Mouse (Mus musculus) midbrain, postnatal 0 days (tissue): Measurements from ENCODE around the gene Mfsd12. TPM values are rescaled to one million over a fixed set of nuclear protein-coding genes. Genes with fewer than 3 reads are reported as not detected.
A peak's percentile ranks its signal among the peaks of the same experiment; 100 is the strongest.

ENCODE experiments used
- ATAC-seq: fragments of 200-750 bp; cut with Nextera tagmentation; 2 replicates; pipeline ENCODE4 v1.8.0; 2017; ENCODE audit warnings: moderate number of reproducible peaks, mild to moderate bottlenecking, moderate TSS enrichment, moderate library complexity; ENCODE audit not compliant: low FRiP score
- DNase-seq: peaks from one replicate; pipeline ENCODE4 v3.0.0-alpha.2; 2015; ENCODE audit warnings: low spot score
- H3K27ac ChIP-seq: fragments of 300-500 bp; sonication (generic); 2 replicates; pipeline ENCODE4 v1.5.1; 2014; ENCODE audit warnings: low read depth, mild to moderate bottlenecking, low read length, mixed read lengths
- H3K27me3 ChIP-seq: fragments of 300-500 bp; sonication (generic); 2 replicates; pipeline ENCODE4 v1.6.1; 2014; ENCODE audit warnings: low read length, control low read depth, mixed read lengths; ENCODE audit not compliant: insufficient read depth
- H3K36me3 ChIP-seq: fragments of 300-500 bp; sonication (generic); 2 replicates; pipeline ENCODE4 v1.6.1; 2014; ENCODE audit warnings: low read length, control low read depth, mixed read lengths; ENCODE audit not compliant: insufficient read depth
- H3K4me1 ChIP-seq: fragments of 300-500 bp; sonication (generic); 2 replicates; pipeline ENCODE4 v1.6.1; 2014; ENCODE audit warnings: mild to moderate bottlenecking, control low read depth, antibody characterized with exemption, low read length, mixed read lengths; ENCODE audit not compliant: insufficient read depth
- H3K4me2 ChIP-seq: fragments of 300-500 bp; sonication (generic); 2 replicates; pipeline ENCODE4 v1.6.1; 2014; ENCODE audit warnings: low read depth, mild to moderate bottlenecking, low read length, mixed read lengths; ENCODE audit not compliant: poor library complexity, severe bottlenecking
- H3K4me3 ChIP-seq: fragments of 300-500 bp; sonication (generic); 2 replicates; pipeline ENCODE4 v1.5.1; 2014; ENCODE audit warnings: low read depth, mild to moderate bottlenecking, low read length, moderate library complexity
- H3K9ac ChIP-seq: fragments of 300-500 bp; sonication (generic); replicated peaks from 2 replicates; pipeline ENCODE4 v1.6.1; 2014; ENCODE audit warnings: mild to moderate bottlenecking, low read length, moderate library complexity, mixed read lengths; ENCODE audit not compliant: poor library complexity, severe bottlenecking
- H3K9me3 ChIP-seq: fragments of 300-500 bp; sonication (generic); 2 replicates; pipeline ENCODE4 v1.6.1; 2016; ENCODE audit warnings: low read length, control low read depth
- CTCF ChIP-seq: IDR thresholded peaks from 2 replicates; pipeline ENCODE4 v1.5.1; 2016; ENCODE audit warnings: antibody characterized with exemption, mild to moderate bottlenecking
- WGBS: fragments of 180-500 bp; shearing (Covaris S2); extraction: QIAGEN DNeasy Blood & Tissue Kit; methylation state at CpG from one replicate; pipeline ENCODE4 v1.1.7; 2014; 5-methylcytosine and 5-hydroxymethylcytosine counted together
- polyA plus RNA-seq: library from polyadenylated mRNA; unstranded; fragments of >200 nt; fragmentation: Nextera tagmentation; extraction: Ambion mirVana; gene quantifications from 2 replicates; pipeline ENCODE4 v1.2.1, GENCODE M21; 2015
- total RNA-seq: library from RNA; depleted of rRNA; stranded (reverse); fragments of >200 nt; gene quantifications from 2 replicates; pipeline ENCODE4 v1.2.3, GENCODE M21; 2014

Gene Mfsd12
- total and polyA plus RNA-seq, 2 experiments from 2014 or later, result 13.6 to 40.6 TPM

DNA sequence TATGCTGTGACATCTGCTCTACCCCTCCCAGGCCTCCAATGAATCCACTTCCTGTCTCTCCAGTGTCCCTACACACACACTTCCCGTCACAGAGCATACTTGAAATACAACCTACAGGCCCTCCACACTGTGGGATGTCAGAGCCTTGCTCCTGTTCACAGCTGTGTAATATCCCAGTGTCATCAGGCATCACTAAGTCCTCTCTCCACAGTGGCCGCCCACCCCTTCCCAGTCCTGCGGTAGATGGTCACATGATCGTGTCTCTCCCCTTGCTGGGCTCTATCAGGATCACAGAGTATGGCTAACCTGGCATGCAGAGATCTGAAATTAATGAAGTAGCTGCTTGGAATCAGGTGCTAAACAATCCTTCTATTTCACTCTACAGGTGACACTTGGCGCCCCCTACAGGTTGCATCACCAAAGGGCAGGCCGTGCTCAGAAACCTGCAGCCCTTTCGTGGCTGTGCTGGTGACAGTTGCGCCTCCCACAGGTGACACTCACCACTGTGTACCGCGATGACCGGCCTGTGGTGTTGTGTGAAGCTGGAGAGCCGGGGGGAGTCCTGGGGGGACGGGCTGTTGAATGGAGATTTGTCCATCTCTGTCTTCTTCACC, 48.4 kb downstream of the Mfsd12 start:
- Histone ChIP-seq H3K4me1 (no peaks in the 10 kb centered on the region), H3K27me3 (0 out of 2 replicates have a peak, but pooled peaks cover 4% of the 10 kb centered on the region)

GRCm38 (mm10) chr10:81406504-81407440, 49.5 kb downstream of the Mfsd12 start:
- Histone ChIP-seq H3K9me3 (no peaks in the 10 kb centered on the region), H3K27ac (no peak overlapping the region), H3K4me3 (no peak overlapping the region), H3K4me2 (no peak overlapping the region), H3K27me3 (0 out of 2 replicates have a peak, but pooled peaks cover 4% of the 10 kb centered on the region), H3K4me1 (0 out of 2 replicates have a peak, but pooled peaks cover 3% of the 10 kb centered on the region), H3K9ac (no peak overlapping the region; the same call in 1 of the 2 replicates), H3K36me3 (peaks cover 47% of the 10 kb centered on the region)
- no peak for ATAC-seq
- TF ChIP-seq CTCF, result no peak
- WGBS, result 36% methylated on average over 24 of the region's 24 CpGs
- no peak for DNase-seq

More for the DNA sequence above, 48.4 kb downstream of the Mfsd12 start:
- Histone ChIP-seq H3K27ac (no peak overlapping the region), H3K9me3 (no peaks in the 10 kb centered on the region), H3K4me2 (no peak overlapping the region), H3K4me3 (no peak overlapping the region), H3K9ac (no peak overlapping the region), H3K36me3 (peaks cover 47% of the 10 kb centered on the region)
- 47% methylated on average over 13 of the region's 13 CpGs for WGBS
- DNase-seq (peak; percentile 56), ATAC-seq (no peak)
- TF ChIP-seq CTCF, result peak; percentile 75

DNA sequence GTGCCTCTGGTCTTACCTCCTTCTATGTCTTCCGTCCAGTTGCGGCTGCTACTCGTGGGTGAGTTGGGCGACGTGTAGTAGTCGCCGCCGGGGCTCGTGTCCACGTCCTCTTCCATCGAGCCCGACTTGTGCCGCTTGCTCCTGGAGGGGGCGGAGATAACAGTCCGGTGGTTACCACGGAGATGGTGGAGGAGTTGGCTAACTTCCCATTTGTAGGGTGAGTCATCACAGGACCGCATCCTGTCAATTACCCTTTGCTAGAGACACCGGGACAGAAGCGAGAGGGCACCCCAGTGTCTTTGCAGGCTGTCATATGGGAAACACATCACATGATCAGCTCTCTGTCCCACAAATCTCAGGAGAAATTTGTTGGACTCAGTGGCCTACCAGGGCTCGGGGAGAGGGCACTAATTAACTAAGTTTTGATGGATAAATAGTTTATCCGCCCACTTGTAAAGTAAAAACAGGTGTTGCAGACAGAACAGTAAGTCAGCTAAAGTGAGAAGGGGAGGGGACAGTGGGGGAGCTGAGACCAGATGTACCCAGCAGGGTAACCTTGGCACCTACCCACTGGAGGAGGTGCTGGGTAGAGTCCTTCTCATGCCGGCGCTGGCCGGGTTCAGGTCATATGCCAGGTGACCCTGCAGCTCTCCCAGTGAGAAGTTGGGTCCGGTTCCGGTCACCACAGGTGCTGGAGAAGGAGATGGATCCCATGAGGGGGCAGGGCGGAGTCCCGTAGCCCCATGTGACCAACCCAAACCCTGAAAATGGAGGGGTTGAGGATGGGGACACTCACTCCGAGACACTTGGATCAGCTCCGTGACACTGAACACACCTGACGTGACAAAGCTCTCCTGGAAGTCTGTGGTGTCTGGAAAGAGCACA, 50.5 kb downstream of the Mfsd12 start:
- Histone ChIP-seq H3K4me1 (0 out of 2 replicates have a peak, but pooled peaks cover 3% of the 10 kb centered on the region), H3K9ac (no peak overlapping the region; the same call in 1 of the 2 replicates)
- ATAC-seq, result no peak

DNA sequence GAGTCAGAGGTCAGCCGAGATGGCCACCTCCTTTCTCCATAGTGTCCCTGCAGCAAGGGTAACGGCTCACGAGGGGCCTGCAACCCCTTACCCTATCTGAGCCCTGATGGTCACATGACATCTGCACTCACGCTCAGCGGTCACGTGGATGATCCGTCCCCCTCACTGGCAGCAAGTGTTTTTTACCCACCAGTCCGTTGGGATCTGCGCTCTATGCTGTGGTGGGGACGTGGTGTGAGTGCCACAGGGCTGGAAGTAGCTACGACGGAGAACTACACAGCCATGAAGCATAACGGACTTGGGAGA, 51.1 kb downstream of the Mfsd12 start:
- no peak for TF ChIP-seq CTCF
- DNase-seq (no peak), ATAC-seq (no peak)
- H3K36me3 ChIP-seq, result peaks cover 42% of the 10 kb centered on the region
- WGBS, result 54% methylated on average over 13 of the region's 13 CpGs
- 0 out of 2 replicates have a peak, but pooled peaks cover 3% of the 10 kb centered on the region for H3K4me1 ChIP-seq
- no peak overlapping the region for H3K27ac ChIP-seq
- no peak overlapping the region for H3K4me2 ChIP-seq
- H3K9me3 ChIP-seq, result no peaks in the 10 kb centered on the region
- 0 out of 2 replicates have a peak, but pooled peaks cover 4% of the 10 kb centered on the region for H3K27me3 ChIP-seq
- H3K9ac ChIP-seq, result no peak overlapping the region
- H3K4me3 ChIP-seq, result no peak overlapping the region

More for the DNA sequence above, 50.5 kb downstream of the Mfsd12 start:
- DNase-seq, result peak; percentile 88
- H3K36me3 ChIP-seq, result peaks cover 47% of the 10 kb centered on the region
- H3K4me3 ChIP-seq, result no peak overlapping the region
- 0 out of 2 replicates have a peak, but pooled peaks cover 4% of the 10 kb centered on the region for H3K27me3 ChIP-seq
- WGBS, result 38% methylated on average over 31 of the region's 31 CpGs
- no peak overlapping the region for H3K27ac ChIP-seq
- no peaks in the 10 kb centered on the region for H3K9me3 ChIP-seq
- TF ChIP-seq CTCF, result no peak
- H3K4me2 ChIP-seq, result peak overlapping the region; percentile 22; the same call in 1 of the 2 replicates

GRCm38 (mm10) chr10:81408871-81409291, 51.6 kb downstream of the Mfsd12 start:
- 32% methylated on average over 9 of the region's 9 CpGs for WGBS

More at GRCm38 (mm10) chr10:81408871-81409291, 51.6 kb downstream of the Mfsd12 start:
- Histone ChIP-seq H3K27ac (no peak overlapping the region), H3K9me3 (no peaks in the 10 kb centered on the region), H3K27me3 (0 out of 2 replicates have a peak, but pooled peaks cover 4% of the 10 kb centered on the region), H3K4me3 (no peak overlapping the region), H3K4me1 (0 out of 2 replicates have a peak, but pooled peaks cover 3% of the 10 kb centered on the region), H3K36me3 (peaks cover 42% of the 10 kb centered on the region), H3K4me2 (no peak overlapping the region), H3K9ac (no peak overlapping the region)
- ATAC-seq (0 out of 2 replicates have a peak, but pooled peaks have one; percentile 13), DNase-seq (peak; percentile 62)
- peak; percentile 74 for TF ChIP-seq CTCF
